Mouse (Mus musculus) 3134 (cell line): ENCODE results near the gene Plin3.

Experiments used
- DNase-seq: peaks from one replicate; pipeline ENCODE4 v3.0.0-alpha.2; 2011; ENCODE audit warnings: low spot score; ENCODE audit not compliant: insufficient read length; ENCODE audit errors: extremely low read depth

Plin3 gene

DNA sequence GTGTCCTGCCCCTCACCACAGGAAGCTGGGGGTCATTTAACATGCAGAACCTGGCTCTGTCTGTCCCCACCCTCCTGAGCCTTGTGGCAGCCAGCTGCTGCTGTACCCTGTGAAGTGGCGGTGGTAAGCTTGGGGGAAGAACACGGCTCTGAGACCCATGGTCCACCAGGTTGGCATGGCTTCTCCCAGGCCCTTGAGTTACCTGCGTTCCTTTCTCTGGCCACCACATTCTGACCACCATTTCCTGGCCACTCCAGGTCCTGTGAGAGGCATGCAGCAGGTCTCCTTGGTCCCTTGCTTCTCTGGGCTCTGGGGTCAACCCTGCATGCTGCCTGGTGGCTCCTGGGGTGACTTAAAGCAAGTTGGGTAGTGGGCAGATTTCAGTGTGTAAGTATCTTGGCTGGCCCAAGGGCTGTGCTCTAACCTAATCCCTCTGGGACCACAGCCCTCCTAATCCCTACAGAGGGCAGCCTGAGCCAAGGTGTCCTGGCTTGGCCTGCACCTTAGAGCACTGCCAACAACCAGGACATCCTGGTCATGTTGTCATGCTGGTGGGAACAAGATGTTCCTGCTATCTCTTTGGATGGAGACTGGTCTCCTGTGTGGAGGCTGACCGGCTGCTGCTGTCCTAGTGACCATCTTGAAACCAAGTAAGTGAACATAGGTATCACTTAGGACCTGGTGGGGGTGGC, at the start of gene Plin3:
Gene Plin3, minus strand, starts transcription at position 343 of the 692 bp plus-strand sequence.
- DNase-seq, result no peak

DNA sequence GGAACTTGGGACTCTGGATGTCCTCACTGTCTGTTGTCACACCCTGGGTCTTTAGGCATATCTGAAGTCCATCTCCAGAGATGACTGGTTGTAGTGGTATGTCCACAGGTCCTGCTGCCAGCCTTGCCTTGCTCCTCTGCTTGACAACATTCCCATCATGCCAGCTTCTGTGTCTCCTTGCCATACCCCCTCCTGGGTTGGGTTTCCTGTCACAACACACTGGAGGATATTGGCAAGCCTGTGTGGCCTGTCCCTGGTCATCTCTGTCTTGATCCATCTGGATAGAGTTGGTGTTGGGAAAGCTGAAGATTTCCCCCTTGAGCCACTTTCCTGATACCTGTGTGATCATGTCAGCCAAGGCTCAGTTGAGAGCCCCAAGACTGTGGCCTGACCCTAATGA, 48.0 kb upstream of the Plin3 start:
- DNase-seq, result no peak

DNA sequence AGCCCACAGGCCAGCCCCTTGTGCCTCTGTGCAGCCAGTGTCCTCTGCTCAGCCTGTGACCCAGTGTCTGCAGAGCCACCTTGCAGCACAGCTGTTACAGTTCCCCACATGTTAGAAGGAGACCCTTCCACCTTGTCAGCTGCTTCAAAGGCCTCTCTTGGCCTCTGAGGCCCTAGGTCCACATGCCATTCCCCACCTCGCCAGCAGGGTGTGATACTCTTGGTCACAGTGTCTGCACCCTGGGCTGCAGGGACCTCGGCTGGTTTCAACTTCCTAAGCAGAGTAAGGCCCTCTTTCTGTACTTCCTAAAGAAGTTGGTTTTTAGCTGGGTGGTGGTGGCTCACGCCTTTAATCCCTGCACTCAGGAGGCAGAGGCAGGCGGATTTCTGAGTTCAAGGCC, 46.2 kb upstream of the Plin3 start:
- DNase-seq, result no peak

DNA sequence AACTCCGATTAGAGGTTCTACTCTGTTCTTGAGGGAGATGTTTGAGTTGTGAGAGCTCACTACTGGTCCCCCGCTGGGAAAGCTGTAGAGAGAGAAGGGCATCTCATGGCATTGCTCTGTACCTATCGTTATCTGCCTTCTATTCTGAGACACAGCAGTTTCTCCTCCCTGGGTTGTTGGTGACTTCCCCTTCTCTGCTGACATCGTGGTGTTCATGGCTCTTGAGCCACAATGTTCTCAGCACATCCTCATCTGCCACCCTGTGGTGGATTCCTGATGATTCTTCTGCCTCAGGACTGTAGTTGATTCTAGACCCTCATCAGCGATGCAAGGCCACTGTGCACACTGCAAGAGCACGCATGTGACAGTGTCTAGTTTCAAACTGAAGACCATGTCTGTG, 45.1 kb upstream of the Plin3 start:
- no peak for DNase-seq

DNA sequence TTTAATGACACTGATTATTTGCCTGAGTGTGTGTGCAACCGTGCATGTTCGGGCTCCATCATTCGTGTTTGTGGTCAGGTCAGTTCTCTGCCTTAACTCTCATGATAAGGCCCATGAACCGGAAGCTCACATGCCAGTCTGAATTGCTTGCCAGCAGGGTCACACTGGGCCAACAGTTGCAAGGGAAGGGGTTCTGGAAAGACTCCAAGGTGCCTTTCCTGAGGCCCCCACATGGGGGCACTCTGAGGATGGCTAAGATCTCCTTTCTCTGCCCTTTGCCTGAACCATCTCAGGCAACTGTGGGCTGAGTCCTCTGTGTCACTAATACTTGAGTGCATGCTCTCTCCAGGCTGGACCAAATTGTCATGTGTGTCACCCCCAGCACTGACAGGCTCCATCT, 44.5 kb upstream of the Plin3 start:
- DNase-seq, result no peak

DNA sequence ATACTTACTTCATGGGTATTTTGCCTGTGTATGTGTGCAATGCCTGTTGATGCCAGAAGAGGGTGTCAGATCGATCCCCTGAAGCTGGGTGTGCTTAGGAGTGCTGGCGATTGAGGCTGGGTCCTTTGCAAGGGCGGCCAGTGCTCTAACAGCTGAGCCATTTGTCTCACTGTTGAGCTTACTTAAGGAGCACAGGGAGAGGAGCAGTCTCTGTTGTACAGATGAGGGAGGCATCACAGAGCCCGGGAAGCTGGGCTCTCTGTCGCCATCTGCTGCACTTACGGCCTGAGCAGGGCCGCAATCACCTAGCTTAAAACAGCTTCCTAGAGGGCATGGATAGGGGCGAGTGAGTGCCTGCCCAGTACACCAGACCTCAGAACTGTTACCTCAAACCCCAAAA, 40.3 kb upstream of the Plin3 start:
- DNase-seq, result no peak

DNA sequence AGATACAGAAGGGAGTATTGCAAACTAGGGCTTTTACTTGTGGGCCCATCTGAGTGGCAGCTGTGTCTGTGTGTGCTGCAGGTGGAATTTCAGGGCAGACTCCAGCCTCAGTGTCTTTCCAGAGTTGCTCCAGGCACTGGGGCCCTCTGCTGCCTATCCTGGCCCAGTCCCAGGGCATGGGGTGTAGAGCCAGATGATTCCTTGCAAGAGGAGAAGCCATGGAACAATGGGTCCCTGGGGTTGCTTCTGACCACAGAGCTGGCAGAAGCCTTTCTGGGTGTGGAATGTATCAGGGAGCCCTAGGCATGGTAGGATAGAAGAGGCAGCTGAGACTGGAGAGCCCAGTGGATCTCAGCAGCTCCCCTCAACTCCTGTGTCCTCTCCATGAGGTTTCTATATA, 38.6 kb upstream of the Plin3 start:
- DNase-seq, result peak; percentile 57

DNA sequence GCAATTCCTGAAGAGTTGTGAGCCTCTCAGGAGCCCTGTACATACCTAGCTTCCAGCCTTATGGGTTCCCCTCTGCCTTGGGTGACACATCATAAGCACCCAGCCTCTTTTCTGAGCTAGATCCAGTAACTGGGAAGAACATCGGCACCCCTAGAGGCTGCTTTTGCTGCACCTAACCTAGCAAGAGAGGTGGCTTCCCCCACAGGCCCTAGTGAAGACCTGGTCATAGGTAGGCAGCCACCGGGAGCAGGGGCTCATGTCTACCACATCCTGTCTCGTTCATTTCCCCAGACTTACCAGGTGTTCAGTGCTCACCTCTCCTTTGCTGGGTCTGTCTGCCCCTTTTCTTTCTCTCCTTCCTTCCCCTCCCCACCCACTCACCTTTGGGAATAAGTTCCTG, 37.7 kb upstream of the Plin3 start:
- no peak for DNase-seq

DNA sequence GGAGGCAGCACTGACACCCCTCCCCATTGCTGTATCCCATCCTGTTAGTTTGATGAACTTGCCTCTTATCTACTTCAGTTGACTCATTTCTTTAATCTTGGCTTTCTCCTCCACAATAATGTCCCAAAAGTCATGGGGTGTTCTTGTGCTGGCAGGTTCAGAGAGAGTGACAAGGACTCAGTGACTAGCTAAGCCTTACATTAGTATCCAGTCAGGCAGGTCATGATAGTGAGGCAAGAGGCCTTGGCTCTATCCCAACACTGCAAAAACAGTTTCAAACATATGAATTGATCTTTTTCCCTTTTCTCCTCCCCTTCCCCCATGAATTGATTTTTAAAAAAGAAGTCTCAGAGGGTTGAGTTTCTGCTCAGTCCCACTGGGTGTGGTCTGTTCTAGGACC, 36.6 kb upstream of the Plin3 start:
- DNase-seq, result no peak

DNA sequence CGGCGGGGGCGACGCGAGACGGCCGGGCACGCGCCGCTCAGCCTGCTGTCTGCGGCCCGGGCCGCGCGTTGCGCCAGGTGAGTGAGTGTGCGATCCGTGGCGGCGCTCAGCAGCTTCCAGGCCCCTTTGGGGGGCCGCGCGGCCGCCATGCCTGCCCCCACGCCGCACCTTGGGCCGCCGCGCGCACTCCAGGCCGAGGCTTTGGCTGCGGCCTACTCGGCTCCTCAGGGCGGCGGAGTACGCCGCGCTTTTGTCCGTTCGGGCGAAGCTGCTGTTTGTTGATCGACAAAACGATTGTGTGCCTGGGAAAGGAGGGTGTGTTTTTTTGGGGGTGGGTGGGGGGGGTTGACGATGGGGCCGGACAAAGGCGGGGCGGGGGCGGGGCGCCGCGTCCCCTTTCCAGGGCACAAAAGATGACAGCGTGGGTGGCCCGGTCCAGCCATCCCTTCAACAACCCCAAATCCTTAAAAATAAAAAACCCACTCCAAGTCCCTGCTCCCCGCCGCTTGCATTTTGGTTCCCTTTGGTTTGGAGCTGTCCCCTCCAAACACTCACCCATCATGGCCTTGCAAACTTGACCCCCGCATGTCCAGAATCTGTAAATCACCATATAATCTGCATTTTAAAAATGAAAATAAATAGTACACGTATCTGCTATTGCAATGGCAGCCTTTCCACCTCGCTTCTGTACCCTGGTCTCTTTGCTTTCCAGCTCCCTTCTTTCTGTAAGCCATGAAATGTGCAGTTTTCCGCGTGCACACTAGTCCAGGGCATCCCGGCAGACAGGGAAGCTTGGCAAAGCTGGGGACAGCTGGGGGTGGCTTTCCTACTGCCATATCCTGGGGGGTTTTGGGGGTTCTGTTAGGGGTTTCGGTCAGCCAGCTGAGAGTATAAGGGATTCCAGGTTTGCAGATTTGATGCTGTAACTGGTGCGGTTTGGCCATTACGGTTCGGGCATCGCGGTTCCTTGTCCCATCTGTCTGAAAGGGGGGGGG, 33.8 kb upstream of the Plin3 start:
- no peak for DNase-seq

DNA sequence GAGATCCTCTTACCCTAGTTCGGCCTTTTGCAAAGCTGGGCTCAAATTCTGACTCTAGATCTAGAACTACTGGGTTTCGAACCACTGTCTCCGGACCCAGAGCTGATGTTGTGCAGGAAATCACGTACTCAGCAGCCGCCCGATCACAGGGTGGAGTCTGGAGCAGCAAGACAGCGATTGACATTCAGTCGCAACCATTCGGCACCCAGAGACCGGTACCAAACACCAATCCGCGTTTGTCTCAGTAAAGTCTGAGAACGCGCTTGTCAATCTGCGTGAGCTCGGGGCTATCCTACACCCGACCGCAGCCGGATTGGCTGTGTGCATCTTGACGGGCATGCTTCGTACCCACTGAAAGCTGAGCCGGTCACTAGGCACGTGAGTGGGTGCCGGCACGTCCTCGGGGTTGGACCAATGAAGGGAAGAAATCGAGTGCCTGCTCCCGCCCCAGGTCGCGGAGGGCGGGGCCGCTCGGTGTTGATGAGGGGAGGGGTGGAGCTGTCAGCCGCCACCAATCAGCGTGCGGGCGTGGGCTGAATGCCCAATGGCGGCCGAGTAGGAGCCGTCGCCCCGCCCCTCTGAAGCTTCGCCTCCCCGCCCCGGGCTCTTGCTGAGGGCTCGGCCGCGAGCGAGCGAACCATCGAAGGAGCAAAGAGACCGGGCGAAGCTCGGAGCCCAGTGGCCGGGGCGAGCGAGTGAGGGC, 32.9 kb upstream of the Plin3 start, which contains the start of gene Kdm4b:
Gene Kdm4b, plus strand, starts transcription at position 613 of the 703 bp plus-strand sequence.
- DNase-seq, result peak; percentile 100

DNA sequence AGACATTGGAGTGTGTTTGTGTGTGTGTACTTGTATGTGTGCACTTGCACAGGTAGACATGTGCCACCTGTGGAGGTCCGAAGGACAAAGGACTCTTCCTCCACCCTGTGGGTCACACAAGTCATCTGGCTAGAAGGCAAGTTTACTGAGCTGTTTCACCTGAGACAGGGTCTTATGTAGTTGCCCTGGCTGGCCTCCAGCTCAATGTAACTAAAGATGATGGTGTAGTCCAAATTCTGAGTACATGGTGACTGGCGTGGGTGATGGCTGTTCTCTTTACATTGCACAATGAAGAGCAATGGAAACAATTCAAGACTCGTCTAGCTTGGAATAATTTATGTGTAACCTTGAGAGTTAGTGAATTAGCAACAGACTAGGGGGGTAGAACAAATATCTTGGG, 31.7 kb upstream of the Plin3 start:
- DNase-seq, result no peak

DNA sequence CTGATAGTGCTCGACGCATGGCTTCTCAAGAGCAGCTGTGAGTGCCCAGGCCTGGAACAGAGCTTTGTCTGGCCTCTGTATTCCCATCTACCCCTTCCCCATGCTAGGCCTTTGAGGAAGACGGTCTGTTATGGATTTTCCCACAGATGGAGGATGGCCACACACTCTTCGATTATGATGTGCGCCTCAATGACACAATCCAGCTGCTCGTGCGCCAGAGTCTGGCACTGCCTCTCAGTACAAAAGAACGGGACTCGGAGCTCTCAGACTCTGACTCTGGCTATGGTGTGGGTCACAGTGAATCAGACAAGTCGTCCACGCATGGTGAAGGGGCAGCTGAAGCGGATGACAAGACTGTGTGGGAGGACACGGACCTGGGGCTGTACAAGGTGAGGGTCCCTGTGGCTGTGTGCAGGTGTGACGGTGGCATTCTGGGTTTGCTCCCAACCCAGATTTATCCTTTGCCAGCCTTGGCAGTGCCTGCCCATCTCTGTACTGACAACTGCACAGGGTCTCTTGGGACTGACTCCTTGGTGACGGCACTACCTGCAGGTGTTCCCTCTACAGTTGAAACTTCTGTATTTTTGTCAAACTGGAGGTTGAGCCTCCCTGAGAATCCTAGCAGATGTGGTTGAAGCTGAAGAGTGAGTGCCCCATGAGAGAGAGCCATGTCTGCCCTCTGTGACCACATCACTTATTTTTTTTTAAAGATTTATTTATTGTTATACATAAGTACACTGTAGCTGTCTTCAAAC, 16.7 kb upstream of the Plin3 start:
- no peak for DNase-seq

DNA sequence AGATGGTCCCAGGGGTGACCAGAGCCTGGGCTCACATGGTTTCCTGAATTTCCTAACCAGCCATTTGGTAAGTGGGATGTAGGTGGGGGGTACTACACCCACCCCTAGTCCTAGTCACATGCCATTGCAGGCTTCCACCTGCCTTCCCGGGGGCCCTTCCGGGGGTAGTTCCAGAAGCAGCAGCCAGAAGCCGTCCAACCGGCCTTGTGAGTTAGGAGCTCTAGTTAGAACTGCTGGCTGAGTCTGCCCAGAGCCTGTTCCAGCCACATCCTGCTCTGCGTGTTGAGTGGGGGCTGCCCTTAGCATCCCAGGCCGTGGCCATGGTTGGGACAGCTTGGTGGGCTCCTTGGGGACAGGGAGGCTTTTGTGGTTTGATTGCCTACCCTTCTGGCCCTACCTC, 15.4 kb upstream of the Plin3 start:
- no peak for DNase-seq

DNA sequence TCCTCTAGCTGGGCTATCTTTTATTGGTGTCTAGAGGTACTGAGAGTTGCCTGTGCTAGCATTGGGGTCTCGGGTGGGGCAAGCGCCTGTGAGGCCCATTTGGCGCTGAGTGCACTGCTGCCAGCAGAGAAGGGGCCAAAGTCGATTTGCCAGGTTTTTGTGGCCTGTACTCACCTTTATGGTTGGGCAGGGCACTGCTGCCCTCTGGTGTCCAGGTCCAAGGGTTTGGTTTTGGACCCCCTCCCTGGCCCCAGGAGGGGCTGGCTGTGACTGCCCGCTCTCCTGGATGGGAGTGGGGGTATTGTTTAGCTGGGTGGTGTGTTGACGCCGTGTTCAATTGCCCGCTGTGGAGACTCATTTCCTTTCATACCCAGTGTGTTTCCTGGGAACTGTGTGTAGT, 13.2 kb upstream of the Plin3 start:
- DNase-seq, result no peak

DNA sequence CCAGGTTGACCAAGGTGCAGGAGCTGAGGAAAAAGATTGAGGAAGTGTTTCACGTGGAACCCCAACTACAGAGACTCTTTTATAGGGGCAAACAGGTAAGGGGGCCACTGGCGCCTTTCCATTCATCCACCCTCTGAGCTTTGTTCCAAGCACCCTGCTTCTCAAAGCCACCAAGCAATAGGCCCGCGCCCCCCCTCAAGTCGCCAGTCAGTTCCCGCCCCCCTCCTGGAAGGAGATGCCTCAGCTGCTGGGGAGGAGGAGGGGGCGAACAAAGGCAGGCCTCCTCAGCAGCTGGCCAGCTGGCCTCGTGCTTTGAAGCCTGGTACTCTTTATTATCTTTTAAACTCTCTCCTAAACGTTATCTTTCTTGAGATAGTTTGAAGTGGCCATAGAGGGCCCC, 12.5 kb upstream of the Plin3 start:
- DNase-seq, result no peak

DNA sequence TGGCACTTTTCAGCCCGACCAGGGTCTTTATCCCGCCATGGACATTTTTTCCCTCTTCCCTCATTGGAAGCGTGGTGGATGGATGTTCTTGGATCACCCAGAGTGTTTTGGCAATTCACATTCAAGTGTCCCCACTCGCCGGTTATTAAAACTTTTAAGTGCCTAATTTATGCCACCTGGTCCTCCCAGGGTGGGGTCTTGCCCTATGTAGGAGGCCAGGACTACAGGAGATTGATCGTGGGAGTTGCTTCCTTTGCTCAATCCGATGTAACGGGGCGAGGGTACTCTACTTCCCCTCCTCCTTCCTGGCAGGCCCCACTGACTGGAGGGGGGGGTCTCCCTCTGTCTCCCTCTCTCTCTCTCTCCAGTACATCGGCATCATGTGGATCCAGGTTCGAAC, 12.0 kb upstream of the Plin3 start:
- DNase-seq, result no peak

DNA sequence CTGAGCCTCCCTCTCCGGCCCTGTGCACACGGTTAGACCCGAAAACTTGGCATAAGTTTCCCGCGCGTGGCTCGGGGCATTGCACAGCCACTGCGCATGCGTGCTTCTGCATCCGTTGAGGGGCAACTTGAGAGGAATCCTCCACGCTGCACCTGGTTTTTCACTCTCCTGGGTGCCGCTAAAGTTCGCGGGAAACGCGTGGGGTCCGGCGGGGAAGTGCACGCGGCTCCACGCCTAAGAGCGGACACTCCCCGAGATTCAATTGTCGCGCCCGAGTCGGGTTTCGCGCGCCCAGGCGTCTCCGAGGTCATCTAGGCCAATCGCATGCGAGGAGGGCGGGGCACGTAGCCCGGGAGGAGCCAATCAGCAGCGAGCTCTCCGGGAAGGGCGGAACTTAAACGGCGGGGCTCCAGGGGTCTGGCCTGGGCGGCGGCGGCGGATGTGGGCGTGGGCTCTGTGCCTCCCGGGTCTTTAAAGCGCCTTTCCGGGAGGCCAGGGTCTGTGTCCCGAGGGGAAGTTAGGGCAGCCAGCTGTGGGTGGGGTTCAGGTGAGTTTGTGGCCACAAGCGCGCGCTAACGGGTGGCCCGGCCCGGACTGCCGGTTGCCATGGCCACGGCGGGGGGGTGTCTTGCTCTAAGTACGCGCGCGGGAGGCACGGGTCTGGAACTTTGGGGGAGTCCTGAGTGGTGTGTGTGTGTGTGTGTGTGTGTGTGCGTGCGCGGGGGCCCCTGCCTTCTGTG, 11.3 kb upstream of the Plin3 start:
- DNase-seq, result peak; percentile 97

DNA sequence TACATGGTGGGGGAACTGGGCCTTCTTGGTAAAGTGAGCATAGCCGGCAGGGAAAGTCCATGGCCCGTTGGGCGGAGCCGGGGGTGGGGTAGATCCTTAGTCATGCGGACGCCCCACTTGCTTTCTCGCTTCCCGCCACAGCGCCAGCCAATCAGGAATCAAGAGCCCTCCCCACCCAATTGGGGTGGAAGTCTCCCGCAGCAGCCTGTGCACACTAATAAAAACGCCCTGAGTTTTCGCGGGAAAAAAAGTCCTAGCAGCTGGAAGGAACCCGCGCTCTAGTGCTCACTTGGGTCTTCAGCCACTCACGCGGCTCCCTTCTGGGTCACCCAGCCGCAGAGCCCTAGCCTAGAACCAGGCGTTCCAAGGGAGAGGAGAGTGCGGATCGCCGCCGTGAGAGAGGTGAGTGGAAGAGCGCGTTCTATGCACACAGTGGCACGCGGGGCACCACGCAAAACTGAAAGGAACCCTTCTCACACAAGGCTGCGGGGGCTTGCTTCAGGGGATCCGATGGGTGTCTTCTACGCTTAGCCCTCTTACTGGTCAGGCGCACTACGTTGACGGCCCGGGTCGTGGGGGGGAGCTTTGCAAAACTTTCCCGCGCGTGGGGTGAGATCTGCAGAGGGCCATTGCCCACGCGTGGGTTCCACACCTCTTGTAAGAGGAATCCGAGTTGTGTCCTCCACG, 10.6 kb upstream of the Plin3 start, which contains the start of gene Uhrf1:
Gene Uhrf1, plus strand, starts transcription at position 162 of the 687 bp plus-strand sequence.
- DNase-seq, result peak; percentile 93
